Mouse (Mus musculus): Measurements from ENCODE around the gene Fpgs. TPM values are rescaled to one million over a fixed set of nuclear protein-coding genes. Genes with fewer than 3 reads are reported as not detected.

The Fpgs gene
- polyA plus RNA-seq, 2 experiments, result 21.6 to 45.3 TPM

DNA sequence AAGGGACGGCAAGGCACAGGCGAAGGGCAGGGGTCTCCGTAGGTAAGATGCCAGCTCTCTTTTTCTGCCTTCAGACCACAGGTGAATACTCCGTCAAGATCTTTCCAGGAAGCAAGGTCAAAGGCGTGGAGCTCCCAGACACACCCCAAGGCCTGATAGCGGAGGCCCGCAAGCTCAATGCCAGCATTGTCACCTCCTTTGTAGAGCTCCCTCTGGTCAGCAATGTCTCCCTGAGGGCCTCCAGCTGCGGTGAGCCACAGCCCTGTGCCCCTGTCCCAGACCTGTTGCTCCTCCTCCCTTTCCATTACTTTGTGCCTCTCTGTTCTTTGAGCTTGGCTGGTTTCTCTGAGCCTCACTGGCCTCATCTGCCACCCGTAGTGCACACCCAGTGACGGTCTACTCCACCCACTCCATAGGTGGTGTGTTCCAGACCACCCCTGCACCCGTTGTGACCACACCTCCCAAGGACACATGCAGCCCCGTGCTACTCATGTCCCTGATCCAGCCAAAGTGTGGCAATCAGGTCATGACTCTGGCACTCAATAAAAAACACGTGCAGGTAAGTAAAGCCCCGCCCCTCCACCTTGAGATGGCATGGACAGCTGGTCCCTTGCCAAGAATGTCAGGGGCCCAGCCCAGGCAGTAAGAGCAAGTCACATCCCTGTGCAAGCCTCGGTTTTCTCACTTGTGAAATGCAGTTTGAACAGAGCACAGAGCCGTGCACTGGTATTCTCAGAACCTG lies 30.6 kb downstream of the Fpgs start:
- ATAC-seq (ENCODE audit: insufficient read depth), result peak; percentile 59; the same call in 1 of the 2 replicates
- H3K27ac ChIP-seq, result no peak overlapping the region

GRCm38 (mm10) chr2:32671907-32672595 lies 31.9 kb downstream of the Fpgs start:
- WGBS (ENCODE audit: insufficient replicate concordance), result 69% methylated on average over 9 of the region's 9 CpGs
- H3K27ac ChIP-seq, result no peak overlapping the region
- no peaks in the 10 kb centered on the region for H3K9me3 ChIP-seq (ENCODE audit: control insufficient read depth, low read length)
- no peak overlapping the region for H3K4me2 ChIP-seq (ENCODE audit: low read depth)
- no peak for DNase-seq (ENCODE audit: low read depth in 3 of 3, low spot score in 3 of 3)
- H3K36me3 ChIP-seq (replicated peaks; ENCODE audit: control insufficient read depth, insufficient read depth, low read depth), result no peaks in the 10 kb centered on the region
- H3K4me1 ChIP-seq (replicated peaks; ENCODE audit: control insufficient read depth in 2 of 2, insufficient read depth in 2 of 2, low read length in 1 of 2), result peaks cover 6 to 21% of the 10 kb centered on the region in 2 experiments
- H3K27me3 ChIP-seq (ENCODE audit: control insufficient read depth, insufficient read depth, low read length), result no peaks in the 10 kb centered on the region
- no peak overlapping the region for H3K9ac ChIP-seq (replicated peaks)
- no peak for ATAC-seq (ENCODE audit: insufficient read depth)
- no peak overlapping the region for H3K4me3 ChIP-seq (ENCODE audit: insufficient read depth in 1 of 2, low read depth in 2 of 2, low read length in 2 of 2)
- TF ChIP-seq CTCF (IDR thresholded peaks at IDR 0.05; ENCODE audit: low read depth), result no peak
- no peak for TF ChIP-seq EP300 (IDR thresholded peaks at IDR 0.05; ENCODE audit: low read depth)

More for the DNA sequence above, 30.6 kb downstream of the Fpgs start:
- DNase-seq (ENCODE audit: low read depth in 3 of 3, low spot score in 3 of 3), result no peak
- TF ChIP-seq EP300 (IDR thresholded peaks at IDR 0.05; ENCODE audit: low read depth) (no peak), CTCF (IDR thresholded peaks at IDR 0.05; ENCODE audit: low read depth) (no peak)
- H3K27me3 ChIP-seq (ENCODE audit: control insufficient read depth, insufficient read depth, low read length), result no peaks in the 10 kb centered on the region
- no peak overlapping the region for H3K4me3 ChIP-seq (ENCODE audit: insufficient read depth in 1 of 2, low read depth in 2 of 2, low read length in 2 of 2)
- peaks cover 6 to 21% of the 10 kb centered on the region in 2 experiments for H3K4me1 ChIP-seq (replicated peaks; ENCODE audit: control insufficient read depth in 2 of 2, insufficient read depth in 2 of 2, low read length in 1 of 2)
- H3K36me3 ChIP-seq (replicated peaks; ENCODE audit: control insufficient read depth, insufficient read depth, low read depth), result no peaks in the 10 kb centered on the region
- 51% methylated on average over 16 of the region's 16 CpGs for WGBS (ENCODE audit: insufficient replicate concordance)
- H3K9ac ChIP-seq (replicated peaks), result no peak overlapping the region
- H3K4me2 ChIP-seq (ENCODE audit: low read depth), result no peak overlapping the region
- H3K9me3 ChIP-seq (ENCODE audit: control insufficient read depth, low read length), result no peaks in the 10 kb centered on the region

GRCm38 (mm10) chr2:32671147-32671546 lies 32.8 kb downstream of the Fpgs start:
- no peak overlapping the region for H3K9ac ChIP-seq (replicated peaks)
- DNase-seq (ENCODE audit: low read depth in 3 of 3, low spot score in 3 of 3) (no peak), ATAC-seq (ENCODE audit: insufficient read depth) (no peak)
- H3K9me3 ChIP-seq (ENCODE audit: control insufficient read depth, low read length), result no peaks in the 10 kb centered on the region
- no peaks in the 10 kb centered on the region for H3K36me3 ChIP-seq (replicated peaks; ENCODE audit: control insufficient read depth, insufficient read depth, low read depth)
- peaks cover 6 to 21% of the 10 kb centered on the region in 2 experiments for H3K4me1 ChIP-seq (replicated peaks; ENCODE audit: control insufficient read depth in 2 of 2, insufficient read depth in 2 of 2, low read length in 1 of 2)
- 76% methylated on average over 9 of the region's 9 CpGs for WGBS (ENCODE audit: insufficient replicate concordance)
- TF ChIP-seq CTCF (IDR thresholded peaks at IDR 0.05; ENCODE audit: low read depth), result no peak
- no peak for TF ChIP-seq EP300 (IDR thresholded peaks at IDR 0.05; ENCODE audit: low read depth)
- no peaks in the 10 kb centered on the region for H3K27me3 ChIP-seq (ENCODE audit: control insufficient read depth, insufficient read depth, low read length)
- no peak overlapping the region for H3K4me3 ChIP-seq (ENCODE audit: insufficient read depth in 1 of 2, low read depth in 2 of 2, low read length in 2 of 2)
- H3K27ac ChIP-seq, result no peak overlapping the region
- H3K4me2 ChIP-seq (ENCODE audit: low read depth), result no peak overlapping the region

DNA sequence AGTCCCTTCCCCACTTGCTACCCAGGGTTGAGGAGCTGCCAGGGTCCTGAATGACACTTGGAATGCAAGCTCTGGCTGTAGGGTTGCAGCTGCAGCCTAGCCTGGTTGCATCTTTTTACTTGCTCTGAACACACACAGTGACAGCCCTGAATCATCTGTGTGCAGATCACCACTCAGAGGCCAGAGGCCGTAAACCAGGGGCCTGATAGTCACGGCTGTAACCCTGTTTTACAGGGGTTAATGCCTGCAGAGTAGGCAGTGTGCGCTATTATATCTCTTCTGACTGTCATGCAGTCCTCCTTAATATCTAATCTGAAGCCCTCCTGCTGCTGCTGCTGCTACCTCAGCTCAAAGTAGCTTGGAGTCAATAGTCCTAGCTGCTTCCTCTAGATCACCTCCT lies 34.1 kb downstream of the Fpgs start:
- H3K9me3 ChIP-seq (ENCODE audit: control insufficient read depth, low read length), result no peaks in the 10 kb centered on the region
- no peaks in the 10 kb centered on the region for H3K27me3 ChIP-seq (ENCODE audit: control insufficient read depth, insufficient read depth, low read length)
- DNase-seq (ENCODE audit: low read depth in 3 of 3, low spot score in 3 of 3) (no peak), ATAC-seq (ENCODE audit: insufficient read depth) (peak; percentile 69)
- 18% methylated on average over 3 of the region's 3 CpGs for WGBS (ENCODE audit: insufficient replicate concordance)
- TF ChIP-seq EP300 (IDR thresholded peaks at IDR 0.05; ENCODE audit: low read depth), result peak; percentile 25; the same call in 1 of the 2 replicates
- TF ChIP-seq CTCF (IDR thresholded peaks at IDR 0.05; ENCODE audit: low read depth), result no peak
- H3K4me1 ChIP-seq (replicated peaks; ENCODE audit: control insufficient read depth in 2 of 2, insufficient read depth in 2 of 2, low read length in 1 of 2), result peaks cover 6 to 24% of the 10 kb centered on the region in 2 experiments
- no peaks in the 10 kb centered on the region for H3K36me3 ChIP-seq (replicated peaks; ENCODE audit: control insufficient read depth, insufficient read depth, low read depth)
- H3K9ac ChIP-seq (replicated peaks), result no peak overlapping the region
- no peak overlapping the region for H3K27ac ChIP-seq
- H3K4me2 ChIP-seq (ENCODE audit: low read depth), result no peak overlapping the region
- H3K4me3 ChIP-seq (ENCODE audit: insufficient read depth in 1 of 2, low read depth in 2 of 2, low read length in 2 of 2), result no peak overlapping the region

- TF ChIP-seq CTCF (IDR thresholded peaks at IDR 0.05; ENCODE audit: low read depth), result no peak
- TF ChIP-seq EP300 (IDR thresholded peaks at IDR 0.05; ENCODE audit: low read depth), result no peak
- ATAC-seq (ENCODE audit: insufficient read depth) (no peak), DNase-seq (ENCODE audit: low read depth in 3 of 3, low spot score in 3 of 3) (no peak)
- no peaks in the 10 kb centered on the region for H3K27me3 ChIP-seq (ENCODE audit: control insufficient read depth, insufficient read depth, low read length)
- H3K4me2 ChIP-seq (ENCODE audit: low read depth), result no peak overlapping the region
- 82% methylated on average over 7 of the region's 7 CpGs for WGBS (ENCODE audit: insufficient replicate concordance)
- H3K36me3 ChIP-seq (replicated peaks; ENCODE audit: control insufficient read depth, insufficient read depth, low read depth), result no peaks in the 10 kb centered on the region
- H3K9ac ChIP-seq (replicated peaks), result no peak overlapping the region
- no peak overlapping the region for H3K27ac ChIP-seq
- no peaks in the 10 kb centered on the region for H3K9me3 ChIP-seq (ENCODE audit: control insufficient read depth, low read length)
- peaks cover 2 to 19% of the 10 kb centered on the region in 2 experiments for H3K4me1 ChIP-seq (replicated peaks; ENCODE audit: control insufficient read depth in 2 of 2, insufficient read depth in 2 of 2, low read length in 1 of 2)
- no peak overlapping the region for H3K4me3 ChIP-seq (ENCODE audit: insufficient read depth in 1 of 2, low read depth in 2 of 2, low read length in 2 of 2)
Observed at GRCm38 (mm10) chr2:32668176-32668575, 35.8 kb downstream of the Fpgs start.

All from liver, embryonic 14.5 days (tissue).